Mouse (Mus musculus) left cerebral cortex, adult 11 months (tissue): ENCODE measurements around the gene Znrf3.

ENCODE experiments used
- DNase-seq: peaks from one replicate; pipeline ENCODE4 v3.0.0; 2022; ENCODE audit warnings: low spot score

Znrf3 gene

GRCm38 (mm10) chr11:5318035-5318775 is 126.4 kb downstream of the Znrf3 start:
- DNase-seq: peak; percentile 39

- peak; percentile 34 for DNase-seq
Measured at GRCm38 (mm10) chr11:5314796-5315195, 129.9 kb downstream of the Znrf3 start.

GRCm38 (mm10) chr11:5314330-5314741 is 130.3 kb downstream of the Znrf3 start:
- no peak for DNase-seq

GRCm38 (mm10) chr11:5307024-5307905 is 137.4 kb downstream of the Znrf3 start:
- DNase-seq: no peak

GRCm38 (mm10) chr11:5306017-5306416 is 138.6 kb downstream of the Znrf3 start:
- no peak for DNase-seq

- no peak for DNase-seq
Measured at GRCm38 (mm10) chr11:5304526-5304925, 140.1 kb downstream of the Znrf3 start.

- DNase-seq: no peak
Measured at GRCm38 (mm10) chr11:5298007-5298372, 146.7 kb downstream of the Znrf3 start.

GRCm38 (mm10) chr11:5297148-5298006 is 147.3 kb downstream of the Znrf3 start:
- no peak for DNase-seq

GRCm38 (mm10) chr11:5296576-5297115 is 148.0 kb downstream of the Znrf3 start:
- DNase-seq: no peak

GRCm38 (mm10) chr11:5294805-5295204 is 149.8 kb downstream of the Znrf3 start:
- no peak for DNase-seq

GRCm38 (mm10) chr11:5290691-5291090 is 154.0 kb downstream of the Znrf3 start:
- DNase-seq: no peak

GRCm38 (mm10) chr11:5289826-5290580 is 154.6 kb downstream of the Znrf3 start:
- no peak for DNase-seq

- no peak for DNase-seq
Measured at GRCm38 (mm10) chr11:5283987-5284386, 160.7 kb downstream of the Znrf3 start.

GRCm38 (mm10) chr11:5280932-5281331 is 163.7 kb downstream of the Znrf3 start:
- no peak for DNase-seq

GRCm38 (mm10) chr11:5278463-5278862 is 166.2 kb downstream of the Znrf3 start:
- no peak for DNase-seq

- DNase-seq: no peak
Measured at GRCm38 (mm10) chr11:5277307-5277971, 167.2 kb downstream of the Znrf3 start.

- DNase-seq: no peak
Measured at GRCm38 (mm10) chr11:5275216-5275615, 169.4 kb downstream of the Znrf3 start.

GRCm38 (mm10) chr11:5272536-5273234 is 172.0 kb downstream of the Znrf3 start:
- DNase-seq: no peak

GRCm38 (mm10) chr11:5272066-5272360 is 172.6 kb downstream of the Znrf3 start:
- no peak for DNase-seq
